Mouse (Mus musculus) kidney, postnatal 4 days (tissue): ENCODE measurements around the gene Kif1b.

Source experiments
- DNase-seq, 2 experiments: peaks; one replicate each; pipeline ENCODE4 v3.0.0; 2021; ENCODE audit warnings: mixed read lengths in 2 of 2

Kif1b gene

DNA sequence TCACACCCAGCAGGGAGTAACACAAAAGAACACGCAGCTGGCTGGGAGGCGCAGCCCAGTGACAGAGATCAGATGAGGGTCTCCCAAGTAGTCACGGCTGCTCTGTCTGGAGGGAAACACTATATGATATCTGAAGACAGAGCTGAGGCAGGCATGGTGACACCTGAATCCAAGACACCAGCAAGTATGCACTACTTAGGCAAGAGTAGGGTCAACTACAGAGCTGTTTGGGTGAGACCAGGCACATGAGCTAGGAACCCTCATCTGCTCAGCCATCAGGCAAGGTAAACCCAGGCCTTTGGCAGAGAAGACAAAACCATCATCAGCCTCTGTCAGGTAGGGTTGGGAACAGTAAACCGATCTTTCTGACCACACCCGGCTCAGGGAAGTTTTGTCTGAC is 174.1 kb downstream of the Kif1b start:
- DNase-seq, result no peak

DNA sequence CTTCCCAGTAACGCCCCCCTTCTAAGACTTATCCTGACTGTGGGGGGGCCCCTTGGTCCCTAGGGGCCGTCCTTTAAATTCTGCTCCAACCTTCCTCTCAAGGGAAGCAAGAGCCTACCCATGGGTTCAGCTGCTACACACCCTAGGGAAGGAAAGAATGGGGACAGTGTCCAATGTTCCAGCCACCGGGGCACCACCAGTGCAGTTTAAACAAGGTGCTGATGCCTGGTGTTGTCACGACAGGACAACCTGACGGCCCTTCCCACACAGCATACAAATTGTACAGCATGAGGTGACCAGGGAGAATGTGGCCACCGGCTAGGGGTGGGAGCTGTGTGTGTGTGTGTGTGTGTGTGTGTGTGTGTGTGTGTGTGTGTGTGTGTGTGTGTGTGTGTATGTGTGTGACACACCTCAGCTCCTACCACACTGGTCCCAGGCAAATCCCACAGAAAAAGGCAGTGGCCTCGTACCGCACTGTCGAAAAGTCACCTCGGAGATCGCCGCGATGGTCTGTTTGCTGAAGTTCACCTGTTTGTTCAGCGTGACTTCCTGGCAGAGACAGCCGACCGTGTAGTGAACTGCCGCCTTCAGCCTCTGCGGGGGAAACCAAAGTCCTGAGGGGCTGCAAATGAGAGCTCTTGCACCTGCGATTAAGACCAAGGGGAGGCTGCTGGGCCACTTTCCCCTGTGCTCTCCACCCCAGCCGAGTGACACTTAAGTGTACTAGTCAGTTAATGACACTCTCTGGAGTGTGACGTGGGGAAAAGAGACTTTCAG is 175.5 kb downstream of the Kif1b start:
- peak in 1 of 2 experiments; percentile 39 for DNase-seq

DNA sequence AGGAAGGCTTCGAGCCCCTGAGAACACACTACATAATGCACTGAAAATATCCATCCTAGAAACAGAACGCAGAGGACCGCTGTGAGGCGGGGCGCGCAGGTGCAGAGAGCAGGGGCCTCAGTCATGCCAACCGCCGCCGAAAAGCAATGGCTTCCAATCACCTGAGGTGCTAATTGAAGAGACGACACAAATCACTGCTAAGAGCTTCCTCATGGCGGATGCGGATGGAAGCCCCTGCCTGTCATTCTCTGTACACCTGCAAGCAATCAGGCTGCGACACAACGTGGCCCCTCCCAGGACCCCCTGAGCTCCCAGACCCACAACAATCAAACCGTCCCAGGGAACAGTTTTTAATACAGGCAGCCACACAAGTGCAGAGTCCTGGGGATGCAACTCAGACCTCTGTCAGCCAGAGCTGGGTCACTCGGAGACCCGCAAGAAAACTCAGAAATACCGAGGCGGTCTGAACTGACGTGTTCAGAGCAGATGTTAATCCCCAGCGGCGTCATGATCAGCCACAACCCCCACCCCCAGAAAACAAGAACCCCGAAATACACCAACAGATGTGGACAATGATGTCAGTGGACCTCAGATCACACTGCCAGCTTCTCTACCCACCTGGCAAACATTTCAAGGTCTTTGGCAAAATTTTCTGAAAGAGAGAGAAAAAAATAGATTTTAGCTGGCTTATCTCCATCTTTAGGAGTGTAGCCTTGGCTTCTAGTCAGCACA is 176.3 kb downstream of the Kif1b start:
- DNase-seq, result no peak

DNA sequence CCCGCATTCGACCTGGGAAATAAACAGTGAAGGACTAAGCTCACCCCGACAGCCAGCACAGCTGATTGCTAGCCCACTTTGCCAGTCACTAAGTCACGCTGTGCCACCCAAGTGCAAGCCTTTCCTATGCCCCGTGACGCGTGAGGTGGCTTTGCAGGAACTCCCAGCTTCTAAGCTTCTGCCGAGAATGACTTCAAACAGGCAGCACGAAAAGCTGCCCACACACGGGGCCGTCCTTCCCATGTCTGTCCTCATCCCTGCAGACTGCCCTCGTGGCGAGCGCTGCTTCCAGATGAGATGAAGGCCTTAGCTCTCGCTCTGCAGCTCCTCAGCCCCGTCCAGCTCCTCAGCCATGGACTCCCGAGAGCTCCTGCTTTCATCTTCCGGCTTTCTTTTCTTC is 179.0 kb downstream of the Kif1b start:
- no peak for DNase-seq

DNA sequence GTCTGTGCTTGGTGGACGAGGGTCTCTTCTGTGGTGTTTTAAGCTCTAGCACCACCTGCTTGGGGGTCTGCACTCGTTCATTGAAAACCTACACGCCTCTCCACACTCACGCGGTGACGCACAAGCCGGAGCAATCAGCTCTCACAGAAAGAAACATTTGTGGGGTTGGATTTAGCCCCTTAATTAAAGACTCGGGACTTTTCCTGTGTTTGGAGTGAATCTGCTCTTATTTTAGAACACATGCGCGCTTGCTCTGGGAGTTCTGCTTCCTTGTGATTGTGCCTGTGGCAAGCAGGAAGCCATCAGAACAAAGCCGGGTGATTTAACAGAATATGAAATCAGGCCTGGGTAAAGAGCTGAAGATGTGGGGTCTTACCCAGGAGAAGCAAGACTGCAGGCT is 180.8 kb downstream of the Kif1b start, which contains the start of gene Cort:
Gene Cort, minus strand, starts transcription at position 101 of the 400 bp plus-strand sequence.
- no peak for DNase-seq
